Mouse (Mus musculus): Measurements from ENCODE around the gene Lrfn4. TPM values are rescaled to one million over a fixed set of nuclear protein-coding genes. Genes with fewer than 3 reads are reported as not detected.
A peak's percentile ranks its signal among the peaks of the same experiment; 100 is the strongest.
"Not testable (repeated sequence)": the region's sequence is repeated elsewhere in the genome, so short reads cannot be mapped to it uniquely, and the experiment has no call there.

Lrfn4 gene
- total RNA-seq, 2 experiments from 2014 or later, result 2.3 to 3.2 TPM

DNA sequence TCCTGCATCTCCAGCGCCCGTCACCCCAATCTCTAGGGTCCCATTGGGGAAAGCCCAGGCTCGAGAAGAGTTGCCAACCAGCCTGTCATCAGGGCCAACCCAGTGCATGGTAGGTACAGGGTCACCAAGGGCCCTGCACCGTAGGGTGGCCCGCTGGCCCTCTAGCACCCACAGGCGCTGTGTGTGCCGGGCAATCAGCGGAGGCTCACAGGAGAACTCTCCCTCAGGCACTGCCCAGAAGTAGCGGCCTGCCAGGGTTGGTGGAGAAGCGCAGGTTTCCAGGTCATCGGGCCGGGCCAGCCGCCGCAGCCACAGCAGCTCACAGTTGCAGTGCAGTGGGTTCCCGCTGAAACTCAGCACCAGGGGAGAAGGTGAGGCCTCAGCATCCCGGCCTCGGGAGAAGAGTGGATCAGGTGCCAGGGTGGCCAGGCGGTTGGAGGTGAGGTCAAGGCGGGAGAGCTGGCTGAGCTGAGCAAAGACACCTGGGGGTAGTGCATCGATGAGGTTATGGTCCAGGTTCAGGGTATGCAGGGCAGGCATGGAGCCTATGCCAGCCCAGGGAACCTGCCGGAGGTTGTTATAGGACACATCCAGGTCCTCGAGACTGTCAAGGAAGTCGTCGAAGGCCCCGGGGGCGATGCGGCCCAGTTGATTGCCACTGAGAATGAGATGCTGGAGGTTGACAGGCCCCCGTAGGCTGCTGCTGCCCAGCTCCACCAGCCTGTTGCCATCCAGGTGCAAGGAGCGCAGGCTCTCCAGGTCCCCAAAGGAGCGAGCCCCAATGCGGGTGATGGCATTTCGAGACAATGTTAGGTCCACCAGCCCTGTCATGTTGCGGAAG is 1.8 kb downstream of the Lrfn4 start:
- intact Hi-C loops (cut with DNase I; ENCODE audit: low total_unique reads), result no loop called here
- DNase-seq, result no peak

DNA sequence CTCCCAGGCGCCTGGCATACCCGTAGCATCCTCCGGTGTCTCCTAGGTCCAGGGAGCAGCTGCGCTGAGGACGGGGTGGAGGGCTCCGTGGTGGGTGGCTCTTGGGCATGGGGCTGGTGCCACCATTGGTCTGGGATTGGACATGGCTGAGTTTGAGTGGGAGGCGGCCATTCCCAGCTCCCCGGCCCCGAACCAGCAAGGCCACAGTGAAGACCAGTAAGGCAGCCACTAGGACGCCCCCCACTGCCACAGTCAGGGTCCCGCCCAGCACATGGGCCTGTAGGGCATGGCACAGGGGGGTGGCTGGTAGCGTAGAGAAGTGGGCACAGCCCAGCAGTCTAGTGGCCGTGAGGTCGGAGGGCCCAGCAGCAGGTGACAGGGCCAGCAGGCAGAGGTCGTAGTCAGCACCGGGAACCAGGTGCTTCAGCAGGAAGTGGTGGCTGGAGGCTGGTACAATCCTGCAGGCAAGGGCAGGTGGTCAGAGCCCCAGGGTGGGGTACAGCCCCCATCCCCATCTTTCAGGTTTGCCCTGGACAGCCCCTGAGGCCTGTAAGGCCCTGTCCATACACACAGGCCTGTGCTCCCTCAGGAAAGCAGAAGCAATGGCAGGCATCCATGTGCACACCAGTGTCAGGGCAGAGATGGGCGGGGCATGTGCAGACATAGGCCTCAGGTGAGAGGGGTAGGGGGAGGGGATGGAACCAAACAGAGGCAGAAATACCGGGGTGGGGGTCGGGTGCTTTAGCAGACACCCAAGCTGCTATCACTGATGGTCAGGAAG is 3.1 kb downstream of the Lrfn4 start:
- intact Hi-C loops (cut with DNase I; ENCODE audit: low total_unique reads), result no loop called here
- DNase-seq, result no peak

DNA sequence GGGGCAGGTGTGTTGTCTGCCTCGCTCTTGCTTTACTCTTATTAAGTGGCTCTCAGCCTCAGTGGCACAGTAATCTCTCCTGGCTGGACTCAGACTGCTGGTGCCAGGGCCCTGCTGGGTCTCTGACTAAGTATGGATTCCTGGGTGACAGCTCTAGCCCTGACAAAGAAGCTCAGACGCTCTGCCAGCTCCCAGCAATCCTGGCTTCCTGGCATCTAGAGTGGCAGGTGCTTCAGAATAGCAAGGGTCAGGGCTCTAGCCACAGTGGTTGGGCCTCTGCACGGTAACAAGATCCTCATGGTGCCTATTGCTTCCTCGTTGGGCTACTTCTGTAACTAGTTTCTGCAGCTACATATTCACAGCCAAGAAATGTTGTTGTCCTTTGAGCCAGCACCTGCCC is 5.4 kb downstream of the Lrfn4 start:
- intact Hi-C loops (cut with DNase I; ENCODE audit: low total_unique reads), result no loop called here
- DNase-seq, result peak; percentile 34

GRCm38 (mm10) chr19:4608511-4608910 is 7.0 kb downstream of the Lrfn4 start:
- DNase-seq, result no peak
- intact Hi-C loops (cut with DNase I; ENCODE audit: low total_unique reads), result no loop called here

- no peak for DNase-seq
- intact Hi-C loops (cut with DNase I; ENCODE audit: low total_unique reads), result no loop called here
Measured at GRCm38 (mm10) chr19:4607406-4607805, 8.1 kb downstream of the Lrfn4 start.

- intact Hi-C loops (cut with DNase I; ENCODE audit: low total_unique reads), result no loop called here
- DNase-seq, result no peak
Measured at GRCm38 (mm10) chr19:4605654-4606053, 9.8 kb downstream of the Lrfn4 start.

GRCm38 (mm10) chr19:4603801-4604723 is 11.4 kb downstream of the Lrfn4 start:
- intact Hi-C loops (cut with DNase I; ENCODE audit: low total_unique reads), result no loop called here
- no peak for DNase-seq

DNA sequence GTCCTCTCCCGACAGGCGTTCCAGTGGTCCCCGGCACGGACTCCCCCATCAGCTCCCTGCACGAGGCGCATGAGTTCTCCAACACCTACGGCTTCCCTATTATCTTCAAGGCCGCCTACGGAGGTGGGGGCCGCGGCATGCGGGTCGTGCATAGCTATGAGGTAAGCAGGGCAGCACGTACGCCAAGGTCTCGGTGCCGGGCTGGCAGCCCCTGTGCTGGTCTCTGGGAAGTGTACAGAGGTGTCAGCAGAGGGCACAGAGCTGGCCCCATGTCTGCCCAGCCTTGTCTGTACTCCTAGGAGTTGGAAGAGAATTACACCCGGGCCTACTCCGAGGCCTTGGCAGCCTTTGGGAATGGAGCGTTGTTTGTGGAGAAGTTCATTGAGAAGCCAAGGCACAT is 13.0 kb downstream of the Lrfn4 start:
- intact Hi-C loops (cut with DNase I; ENCODE audit: low total_unique reads), result no loop called here
- no peak for DNase-seq

DNA sequence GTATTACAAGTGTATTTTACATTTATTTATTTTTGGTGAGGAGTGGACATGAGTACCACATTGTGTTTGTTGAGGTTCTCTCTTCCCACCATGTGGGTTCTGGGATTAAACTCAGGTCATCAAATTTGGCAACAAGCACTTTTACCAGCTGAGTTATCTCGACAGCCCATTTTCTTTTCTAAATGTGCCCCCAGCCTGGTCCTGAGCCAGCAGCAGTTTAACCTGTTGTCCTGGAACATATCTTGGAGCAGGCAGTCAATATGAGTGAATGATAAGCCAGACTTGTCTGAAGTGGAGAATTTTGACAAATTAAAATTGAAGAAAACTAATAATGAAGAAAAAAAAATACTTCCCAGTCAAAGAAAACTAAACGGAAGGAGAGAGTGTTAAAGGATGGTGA is 19.4 kb downstream of the Lrfn4 start:
- no peak for DNase-seq
- intact Hi-C loops (cut with DNase I; ENCODE audit: low total_unique reads), result no loop called here

DNA sequence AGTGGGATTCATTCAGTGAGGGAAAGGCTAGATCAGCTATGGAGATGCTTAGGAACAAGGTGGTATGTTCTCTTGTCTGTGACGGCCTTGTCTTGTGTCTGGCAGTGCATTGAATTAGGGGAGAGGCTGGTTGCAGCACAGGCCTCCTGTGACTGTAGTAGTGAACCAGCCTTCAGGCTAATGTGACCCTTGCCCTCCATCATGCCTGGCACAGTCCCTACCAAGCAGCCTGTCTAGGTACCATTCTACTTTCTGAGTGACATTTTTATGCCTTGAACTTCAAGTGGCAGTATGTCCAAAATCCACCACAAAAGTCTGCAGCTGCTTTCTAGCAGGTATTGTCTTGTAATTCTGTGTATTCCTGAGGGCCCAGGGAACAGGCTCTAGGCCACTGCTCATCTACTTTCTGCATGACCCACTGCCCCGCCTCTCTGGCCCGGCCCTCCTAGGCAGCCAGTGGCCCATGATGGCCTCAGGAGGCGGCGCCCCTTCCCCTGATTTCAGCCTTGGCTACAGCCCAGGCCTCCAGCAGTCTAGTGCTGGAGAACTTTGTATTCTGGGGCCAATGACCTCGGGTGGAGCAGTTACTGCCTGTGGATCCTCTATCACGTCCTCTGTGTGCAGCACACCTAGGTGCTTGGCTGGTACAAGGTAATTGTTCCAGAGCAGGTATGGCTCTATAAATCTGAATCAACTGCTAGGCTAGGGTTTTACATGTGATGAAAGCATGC is 21.5 kb downstream of the Lrfn4 start:
- intact Hi-C loops (cut with DNase I; ENCODE audit: low total_unique reads), result no loop called here
- DNase-seq, result no peak

DNA sequence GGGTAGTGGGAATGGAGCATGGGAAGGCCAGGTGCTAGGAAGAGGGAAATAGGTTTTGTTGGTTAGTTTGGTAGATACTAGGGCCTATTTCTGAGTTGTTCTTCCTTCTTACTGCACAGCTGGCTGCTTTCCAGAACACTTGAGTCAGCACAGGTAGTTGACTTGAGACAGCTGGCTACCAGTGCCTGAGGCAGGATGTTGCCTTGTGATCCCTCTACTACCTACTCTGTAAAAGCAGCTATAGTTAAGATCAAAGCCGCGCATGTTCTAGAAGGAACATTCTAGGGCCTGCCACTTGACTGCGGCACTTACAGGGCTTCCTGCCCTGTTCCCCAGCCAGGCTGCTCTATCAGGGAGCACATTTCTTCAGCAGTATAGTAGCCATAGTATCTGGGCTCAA is 25.4 kb downstream of the Lrfn4 start:
- DNase-seq, result no peak
- intact Hi-C loops (cut with DNase I; ENCODE audit: low total_unique reads), result no loop called here

- intact Hi-C loops (cut with DNase I; ENCODE audit: low total_unique reads), result no loop called here
- DNase-seq, result no peak
Measured at GRCm38 (mm10) chr19:4589081-4589480, 26.4 kb downstream of the Lrfn4 start.

GRCm38 (mm10) chr19:4588430-4588829 is 27.0 kb downstream of the Lrfn4 start:
- intact Hi-C loops (cut with DNase I; ENCODE audit: low total_unique reads), result no loop called here
- no peak for DNase-seq

GRCm38 (mm10) chr19:4587426-4587825 is 28.0 kb downstream of the Lrfn4 start:
- intact Hi-C loops (cut with DNase I; ENCODE audit: low total_unique reads), result no loop called here
- no peak for DNase-seq

DNA sequence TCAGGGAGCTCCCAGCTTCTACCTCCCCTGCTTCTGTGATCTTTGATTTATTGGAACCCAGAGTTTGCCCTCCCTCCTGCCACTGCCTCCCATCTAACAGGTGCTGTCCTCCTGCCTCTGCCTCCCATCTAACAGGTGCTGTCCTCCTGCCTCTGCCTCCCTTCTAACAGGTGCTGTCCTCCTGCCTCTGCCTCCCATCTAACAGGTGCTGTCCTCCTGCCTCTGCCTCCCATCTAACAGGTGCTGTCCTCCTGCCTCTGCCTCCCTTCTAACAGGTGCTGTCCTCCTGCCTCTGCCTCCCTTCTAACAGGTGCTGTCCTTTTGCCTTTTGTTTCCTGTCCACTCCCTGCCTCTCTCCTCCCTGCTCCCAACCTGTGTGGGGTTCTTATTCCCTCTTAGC is 28.7 kb downstream of the Lrfn4 start:
- intact Hi-C loops (cut with DNase I; ENCODE audit: low total_unique reads); DNase-seq: not testable (repeated sequence)

GRCm38 (mm10) chr19:4583856-4584255 is 31.6 kb downstream of the Lrfn4 start:
- intact Hi-C loops (cut with DNase I; ENCODE audit: low total_unique reads), result no loop called here
- no peak for DNase-seq

- no peak for DNase-seq
- intact Hi-C loops (cut with DNase I; ENCODE audit: low total_unique reads), result no loop called here
Measured at GRCm38 (mm10) chr19:4579296-4579695, 36.2 kb downstream of the Lrfn4 start.

GRCm38 (mm10) chr19:4578799-4579198 is 36.7 kb downstream of the Lrfn4 start:
- no peak for DNase-seq
- intact Hi-C loops (cut with DNase I; ENCODE audit: low total_unique reads), result no loop called here

GRCm38 (mm10) chr19:4573241-4573640 is 42.2 kb downstream of the Lrfn4 start:
- DNase-seq, result no peak
- intact Hi-C loops (cut with DNase I; ENCODE audit: low total_unique reads), result no loop called here
